Mouse (Mus musculus): ENCODE data around the gene Cdk10. TPM values are rescaled to one million over a fixed set of nuclear protein-coding genes. Genes with fewer than 3 reads are reported as not detected.
"Not testable (repeated sequence)": the region's sequence is repeated elsewhere in the genome, so short reads cannot be mapped to it uniquely, and the experiment has no call there.

The Cdk10 gene
- polyA plus RNA-seq, 1 experiment from 2014 or later = 23.4 TPM

DNA sequence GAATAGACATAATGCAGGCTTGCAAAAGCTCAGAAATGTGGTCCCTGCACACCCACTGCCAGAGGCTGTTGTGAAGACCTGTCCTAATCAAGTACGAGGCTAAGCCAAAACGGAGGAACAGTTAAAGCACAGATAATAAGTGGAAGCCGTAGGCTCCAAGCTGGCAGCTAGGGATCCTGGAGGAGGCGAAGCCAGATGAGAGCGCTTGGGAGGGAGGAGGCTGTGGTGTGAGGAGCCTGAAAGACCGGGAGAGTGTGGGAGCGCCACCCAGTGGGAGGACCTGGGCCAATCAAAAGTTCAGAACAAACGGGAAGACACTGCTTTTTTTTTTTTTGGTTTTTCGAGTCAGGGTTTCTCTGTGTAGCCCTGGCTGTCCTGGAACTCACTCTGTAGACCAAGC lies 34.0 kb upstream of the Cdk10 start:
- ATAC-seq = peak; percentile 52
- H3K9me3 ChIP-seq (ENCODE audit: low read length) = no peaks in the 10 kb centered on the region
- DNase-seq (ENCODE audit: low spot score) = peak; percentile 94
- no peak overlapping the region for H3K9ac ChIP-seq (replicated peaks; ENCODE audit: low read depth)
- H3K27me3 ChIP-seq (replicated peaks; ENCODE audit: insufficient read depth, low read length) = no peaks in the 10 kb centered on the region
- H3K36me3 ChIP-seq (ENCODE audit: insufficient read depth, low read length) = no peaks in the 10 kb centered on the region
- 2% methylated on average over 9 of the region's 9 CpGs for WGBS
- TF ChIP-seq CTCF (IDR thresholded peaks at IDR 0.05) = peak; percentile 77
- TF ChIP-seq EP300 (IDR thresholded peaks at IDR 0.05) = no peak
- 0 out of 2 replicates have a peak overlapping the region, but pooled peaks have one; percentile 28 for H3K4me2 ChIP-seq (replicated peaks; ENCODE audit: low read depth, low read length)
- 0 out of 2 replicates have a peak, but pooled peaks cover 1% of the 10 kb centered on the region for H3K4me1 ChIP-seq (ENCODE audit: insufficient read depth, low read depth, low read length)
- no peak overlapping the region for H3K27ac ChIP-seq (ENCODE audit: low read length)
- no peak overlapping the region for H3K4me3 ChIP-seq (ENCODE audit: low read depth, low read length)

DNA sequence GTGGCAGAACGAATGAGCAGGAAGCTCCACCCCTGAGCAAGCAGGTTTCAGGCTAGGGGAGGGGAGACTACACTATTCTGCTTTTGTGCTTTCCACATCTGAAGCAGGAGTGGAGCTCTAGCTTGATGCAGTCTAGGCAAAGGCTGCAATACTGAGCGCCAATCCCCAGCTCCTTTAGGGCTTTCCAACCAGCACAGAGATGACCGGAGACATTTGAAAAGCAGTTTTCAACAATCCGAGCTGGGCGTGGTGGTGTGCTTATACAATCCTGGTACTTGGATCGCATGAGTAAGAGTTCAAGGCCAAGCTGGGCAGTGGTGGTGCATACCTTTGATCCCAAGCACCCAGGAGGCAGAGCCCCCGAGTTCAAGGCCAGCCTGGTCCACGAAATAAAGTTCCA lies 32.7 kb upstream of the Cdk10 start:
- TF ChIP-seq EP300 (IDR thresholded peaks at IDR 0.05) (no peak), CTCF (IDR thresholded peaks at IDR 0.05) (no peak)

GRCm38 (mm10) chr8:123193771-123194170 lies 30.9 kb upstream of the Cdk10 start:
- H3K4me2 ChIP-seq (replicated peaks; ENCODE audit: low read depth, low read length) = no peak overlapping the region
- H3K27me3 ChIP-seq (replicated peaks; ENCODE audit: insufficient read depth, low read length) = no peaks in the 10 kb centered on the region
- H3K9ac ChIP-seq (replicated peaks; ENCODE audit: low read depth) = no peak overlapping the region
- no peak overlapping the region for H3K27ac ChIP-seq (ENCODE audit: low read length)
- DNase-seq (ENCODE audit: low spot score) (no peak), ATAC-seq (no peak)
- H3K4me1 ChIP-seq (ENCODE audit: insufficient read depth, low read depth, low read length) = no peaks in the 10 kb centered on the region
- TF ChIP-seq EP300 (IDR thresholded peaks at IDR 0.05) = no peak
- no peak for TF ChIP-seq CTCF (IDR thresholded peaks at IDR 0.05)
- 92% methylated on average over 9 of the region's 9 CpGs for WGBS
- no peaks in the 10 kb centered on the region for H3K36me3 ChIP-seq (ENCODE audit: insufficient read depth, low read length)
- no peaks in the 10 kb centered on the region for H3K9me3 ChIP-seq (ENCODE audit: low read length)
- no peak overlapping the region for H3K4me3 ChIP-seq (ENCODE audit: low read depth, low read length)

More for the DNA sequence above, 32.7 kb upstream of the Cdk10 start:
- no peaks in the 10 kb centered on the region for H3K4me1 ChIP-seq (ENCODE audit: insufficient read depth, low read depth, low read length)
- ATAC-seq (no peak), DNase-seq (ENCODE audit: low spot score) (no peak)
- no peak overlapping the region for H3K4me2 ChIP-seq (replicated peaks; ENCODE audit: low read depth, low read length)
- no peaks in the 10 kb centered on the region for H3K9me3 ChIP-seq (ENCODE audit: low read length)
- no peaks in the 10 kb centered on the region for H3K27me3 ChIP-seq (replicated peaks; ENCODE audit: insufficient read depth, low read length)
- H3K36me3 ChIP-seq (ENCODE audit: insufficient read depth, low read length) = no peaks in the 10 kb centered on the region
- H3K27ac ChIP-seq (ENCODE audit: low read length) = no peak overlapping the region
- no peak overlapping the region for H3K9ac ChIP-seq (replicated peaks; ENCODE audit: low read depth)
- H3K4me3 ChIP-seq (ENCODE audit: low read depth, low read length) = no peak overlapping the region
- 47% methylated on average over 8 of the region's 8 CpGs for WGBS

- H3K4me3 ChIP-seq (ENCODE audit: low read depth, low read length); H3K36me3 ChIP-seq (ENCODE audit: insufficient read depth, low read length); H3K27ac ChIP-seq (ENCODE audit: low read length); H3K9ac ChIP-seq (replicated peaks; ENCODE audit: low read depth); DNase-seq (ENCODE audit: low spot score); H3K9me3 ChIP-seq (ENCODE audit: low read length); ATAC-seq; H3K4me2 ChIP-seq (replicated peaks; ENCODE audit: low read depth, low read length); H3K4me1 ChIP-seq (ENCODE audit: insufficient read depth, low read depth, low read length); H3K27me3 ChIP-seq (replicated peaks; ENCODE audit: insufficient read depth, low read length): not testable (repeated sequence)
- WGBS = 77% methylated on average over 5 of the region's 5 CpGs
Observed at GRCm38 (mm10) chr8:123197016-123197415, 27.6 kb upstream of the Cdk10 start.

DNA sequence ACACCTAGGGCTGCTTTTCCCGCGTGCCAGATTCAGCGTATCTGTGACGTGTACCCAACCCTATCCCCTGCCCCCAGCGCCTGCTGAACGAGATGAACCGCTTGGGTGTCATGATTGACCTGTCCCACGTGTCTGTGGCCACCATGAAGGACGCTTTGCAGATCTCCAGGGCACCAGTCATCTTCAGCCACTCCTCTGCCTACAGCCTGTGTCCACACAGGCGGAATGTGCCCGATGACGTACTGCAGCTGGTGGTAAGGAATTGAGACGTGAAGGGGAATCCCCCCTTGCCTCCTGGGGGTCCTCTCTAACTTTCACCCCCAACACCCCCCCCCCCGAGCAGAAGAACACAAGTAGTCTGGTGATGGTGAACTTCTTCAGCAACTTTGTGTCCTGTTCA lies 24.8 kb upstream of the Cdk10 start:
- H3K4me2 ChIP-seq (replicated peaks; ENCODE audit: low read depth, low read length) = no peak overlapping the region
- H3K9me3 ChIP-seq (ENCODE audit: low read length) = no peaks in the 10 kb centered on the region
- ATAC-seq = peak; percentile 44; the same call in 1 of the 2 replicates
- DNase-seq (ENCODE audit: low spot score) = peak; percentile 39
- H3K9ac ChIP-seq (replicated peaks; ENCODE audit: low read depth) = no peak overlapping the region
- TF ChIP-seq EP300 (IDR thresholded peaks at IDR 0.05) (no peak), CTCF (IDR thresholded peaks at IDR 0.05) (no peak)
- no peak overlapping the region for H3K27ac ChIP-seq (ENCODE audit: low read length)
- 40% methylated on average over 14 of the region's 14 CpGs for WGBS
- H3K27me3 ChIP-seq (replicated peaks; ENCODE audit: insufficient read depth, low read length) = no peaks in the 10 kb centered on the region
- H3K4me3 ChIP-seq (ENCODE audit: low read depth, low read length) = no peak overlapping the region
- H3K36me3 ChIP-seq (ENCODE audit: insufficient read depth, low read length) = no peaks in the 10 kb centered on the region
- no peaks in the 10 kb centered on the region for H3K4me1 ChIP-seq (ENCODE audit: insufficient read depth, low read depth, low read length)

DNA sequence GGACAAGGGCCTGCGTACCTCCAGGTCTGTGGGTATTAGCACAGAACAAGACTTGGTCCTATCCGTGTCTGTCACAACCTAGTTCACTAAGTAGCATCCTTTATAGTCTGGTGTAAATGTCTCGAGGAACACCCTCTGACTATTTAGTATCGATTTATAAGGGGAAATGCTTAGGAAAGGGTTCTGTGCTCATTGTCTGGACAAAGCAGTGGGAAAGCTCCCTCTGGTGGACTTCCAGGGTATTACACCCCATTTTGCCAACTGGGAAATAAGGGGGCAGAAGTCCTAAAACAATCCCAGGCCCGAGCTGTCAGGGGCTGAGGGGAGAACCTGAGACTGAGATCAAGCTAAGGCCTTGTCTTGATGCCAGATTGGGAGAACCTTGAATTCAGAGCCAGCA lies 22.4 kb upstream of the Cdk10 start:
- Histone ChIP-seq H3K4me3 (ENCODE audit: low read depth, low read length) (no peak overlapping the region), H3K27me3 (replicated peaks; ENCODE audit: insufficient read depth, low read length) (no peaks in the 10 kb centered on the region), H3K36me3 (ENCODE audit: insufficient read depth, low read length) (no peaks in the 10 kb centered on the region), H3K4me2 (replicated peaks; ENCODE audit: low read depth, low read length) (no peak overlapping the region), H3K27ac (ENCODE audit: low read length) (no peak overlapping the region), H3K9me3 (ENCODE audit: low read length) (no peaks in the 10 kb centered on the region), H3K9ac (replicated peaks; ENCODE audit: low read depth) (no peak overlapping the region), H3K4me1 (ENCODE audit: insufficient read depth, low read depth, low read length) (no peaks in the 10 kb centered on the region)
- ATAC-seq (0 out of 2 replicates have a peak, but pooled peaks have one; percentile 12), DNase-seq (ENCODE audit: low spot score) (peak; percentile 79)
- WGBS = 22% methylated on average over 5 of the region's 5 CpGs
- TF ChIP-seq CTCF (IDR thresholded peaks at IDR 0.05) (peak; percentile 96), EP300 (IDR thresholded peaks at IDR 0.05) (no peak)

DNA sequence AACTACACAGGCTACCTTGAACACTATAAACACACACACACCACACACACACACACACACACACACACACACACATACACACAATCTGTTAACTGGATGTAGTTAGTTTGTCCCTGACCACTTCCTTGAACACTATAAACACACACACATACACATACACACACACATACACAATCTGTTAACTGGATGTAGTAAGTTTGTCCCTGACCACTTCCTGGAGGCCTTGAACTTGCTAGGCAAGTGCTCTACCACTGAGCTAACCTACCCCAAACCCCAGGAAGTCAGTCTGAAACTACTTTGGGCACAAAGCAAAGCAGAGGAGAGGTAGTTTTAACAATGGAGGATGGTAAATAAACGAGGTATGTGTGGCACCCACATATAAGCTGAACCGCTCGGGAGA lies 21.1 kb upstream of the Cdk10 start:
- Histone ChIP-seq H3K27ac (ENCODE audit: low read length) (no peak overlapping the region), H3K9me3 (ENCODE audit: low read length) (no peaks in the 10 kb centered on the region), H3K4me1 (ENCODE audit: insufficient read depth, low read depth, low read length) (no peaks in the 10 kb centered on the region), H3K36me3 (ENCODE audit: insufficient read depth, low read length) (peaks cover under 1% of the 10 kb centered on the region; the same call in 1 of the 2 replicates), H3K27me3 (replicated peaks; ENCODE audit: insufficient read depth, low read length) (no peaks in the 10 kb centered on the region), H3K9ac (replicated peaks; ENCODE audit: low read depth) (no peak overlapping the region), H3K4me3 (ENCODE audit: low read depth, low read length) (no peak overlapping the region), H3K4me2 (replicated peaks; ENCODE audit: low read depth, low read length) (no peak overlapping the region)
- no peak for ATAC-seq
- WGBS = 72% methylated on average over 3 of the region's 3 CpGs
- peak; percentile 28 for DNase-seq (ENCODE audit: low spot score)
- TF ChIP-seq EP300 (IDR thresholded peaks at IDR 0.05) (no peak), CTCF (IDR thresholded peaks at IDR 0.05) (no peak)
